Mouse (Mus musculus) limb, embryonic 11.5 days (tissue): ENCODE results near the gene Pitpnm1. TPM values are rescaled to one million over a fixed set of nuclear protein-coding genes. Genes with fewer than 3 reads are reported as not detected.

ENCODE experiments used
- ATAC-seq: fragments of 200-750 bp; cut with Nextera tagmentation; 2 replicates; pipeline ENCODE4 v1.8.0; 2017; ENCODE audit warnings: low read depth; ENCODE audit not compliant: insufficient number of reproducible peaks, low FRiP score, low TSS enrichment
- DNase-seq: peaks from one replicate; pipeline ENCODE4 v3.0.0-alpha.2; 2015; ENCODE audit warnings: low spot score
- H3K27ac ChIP-seq: fragments of 300-500 bp; sonication (generic); replicated peaks from 2 replicates; pipeline ENCODE4 v1.5.1; 2014; ENCODE audit warnings: low read depth, mild to moderate bottlenecking, low read length
- H3K27me3 ChIP-seq: fragments of 300-500 bp; sonication (generic); 2 replicates; pipeline ENCODE4 v1.6.1; 2014; ENCODE audit warnings: mild to moderate bottlenecking, low read length, mixed read lengths; ENCODE audit not compliant: control insufficient read depth, insufficient read depth
- H3K36me3 ChIP-seq: fragments of 300-500 bp; sonication (generic); 2 replicates; pipeline ENCODE4 v1.6.1; 2014; ENCODE audit warnings: mild to moderate bottlenecking, low read length, moderate library complexity, mixed read lengths; ENCODE audit not compliant: control insufficient read depth, insufficient read depth
- H3K4me1 ChIP-seq: fragments of 300-500 bp; sonication (generic); 2 replicates; pipeline ENCODE4 v1.6.1; 2014; ENCODE audit warnings: low read length, mixed read lengths; ENCODE audit not compliant: control insufficient read depth, insufficient read depth
- H3K4me2 ChIP-seq: fragments of 300-500 bp; sonication (generic); 2 replicates; pipeline ENCODE4 v1.6.1; 2014; ENCODE audit warnings: low read depth, mild to moderate bottlenecking, moderate library complexity; ENCODE audit not compliant: severe bottlenecking
- H3K4me3 ChIP-seq: fragments of 300-500 bp; sonication (generic); 2 replicates; pipeline ENCODE4 v1.5.1; 2014; ENCODE audit warnings: low read depth, low read length
- H3K9ac ChIP-seq: fragments of 300-500 bp; sonication (generic); 2 replicates; pipeline ENCODE4 v1.6.1; 2014; ENCODE audit warnings: mild to moderate bottlenecking, low read length
- H3K9me3 ChIP-seq: fragments of 300-500 bp; sonication (generic); 2 replicates; pipeline ENCODE4 v1.6.1; 2016; ENCODE audit warnings: low read length; ENCODE audit not compliant: control insufficient read depth
- WGBS: fragments of 180-500 bp; shearing (Covaris S2); extraction: QIAGEN DNeasy Blood & Tissue Kit; methylation state at CpG from one replicate; pipeline ENCODE4 v1.1.7; 2014; 5-methylcytosine and 5-hydroxymethylcytosine counted together
- polyA plus RNA-seq: library from polyadenylated mRNA; unstranded; fragments of >200 nt; fragmentation: Nextera tagmentation; extraction: Ambion mirVana; gene quantifications from 2 replicates; pipeline ENCODE4 v1.2.1, GENCODE M21; 2014

Gene Pitpnm1
- polyA plus RNA-seq, 1 experiment from 2014 or later: 4.8 TPM

- Histone ChIP-seq H3K4me1 (no peaks in the 10 kb centered on the region; the same call in 1 of the 2 replicates), H3K4me3 (no peak overlapping the region), H3K27me3 (no peaks in the 10 kb centered on the region), H3K9ac (no peak overlapping the region), H3K36me3 (no peaks in the 10 kb centered on the region), H3K4me2 (no peak overlapping the region), H3K9me3 (no peaks in the 10 kb centered on the region), H3K27ac (no peak overlapping the region)
- ATAC-seq: no peak
- WGBS: 64% methylated on average over 6 of the region's 6 CpGs
- no peak for DNase-seq
Observed at GRCm38 (mm10) chr19:4072706-4073424, 26.9 kb upstream of the Pitpnm1 start.

- Histone ChIP-seq H3K9ac (no peak overlapping the region), H3K4me2 (no peak overlapping the region), H3K27me3 (no peaks in the 10 kb centered on the region), H3K4me1 (no peaks in the 10 kb centered on the region; the same call in 1 of the 2 replicates), H3K9me3 (no peaks in the 10 kb centered on the region), H3K36me3 (no peaks in the 10 kb centered on the region), H3K27ac (no peak overlapping the region), H3K4me3 (no peak overlapping the region)
- DNase-seq: no peak
- no peak for ATAC-seq
- 88% methylated on average over 1 of the region's 1 CpGs for WGBS
Observed at GRCm38 (mm10) chr19:4075531-4075930, 24.3 kb upstream of the Pitpnm1 start.

GRCm38 (mm10) chr19:4079594-4079993, 20.2 kb upstream of the Pitpnm1 start:
- Histone ChIP-seq H3K9me3 (no peaks in the 10 kb centered on the region), H3K9ac (no peak overlapping the region), H3K27me3 (peaks cover 3% of the 10 kb centered on the region; the same call in 1 of the 2 replicates), H3K36me3 (no peaks in the 10 kb centered on the region), H3K4me2 (no peak overlapping the region), H3K4me3 (no peak overlapping the region), H3K27ac (no peak overlapping the region), H3K4me1 (no peaks in the 10 kb centered on the region)
- 84% methylated on average over 1 of the region's 1 CpGs for WGBS
- no peak for ATAC-seq
- no peak for DNase-seq

DNA sequence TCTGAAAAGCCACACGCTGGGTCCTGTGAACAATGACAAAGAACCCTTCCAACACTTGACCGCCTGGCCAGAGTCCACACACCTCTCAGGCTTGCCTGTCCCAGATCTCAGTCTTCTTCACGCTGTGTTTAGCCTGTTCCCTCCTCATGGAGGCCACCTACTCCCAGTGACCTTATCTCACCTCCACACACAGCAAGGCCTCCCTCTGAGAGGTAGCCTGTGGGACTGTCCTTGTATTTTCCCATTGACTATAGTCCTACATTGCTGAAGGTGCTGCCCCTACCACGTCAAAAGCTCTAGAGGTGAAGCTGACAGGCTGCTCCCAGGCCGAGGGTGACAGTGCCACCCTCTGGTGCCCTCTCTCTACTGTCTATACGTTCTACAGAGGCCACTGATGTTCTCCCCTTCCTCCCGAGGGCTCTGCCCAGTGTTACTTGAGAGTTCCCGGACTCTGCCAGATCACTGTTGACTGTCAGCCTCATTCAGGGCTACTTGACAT, 19.2 kb upstream of the Pitpnm1 start:
- H3K9me3 ChIP-seq: no peaks in the 10 kb centered on the region
- no peak for ATAC-seq
- H3K36me3 ChIP-seq: no peaks in the 10 kb centered on the region
- H3K27ac ChIP-seq: no peak overlapping the region
- WGBS: 66% methylated on average over 8 of the region's 8 CpGs
- DNase-seq: no peak
- H3K4me3 ChIP-seq: no peak overlapping the region
- no peak overlapping the region for H3K9ac ChIP-seq
- H3K4me2 ChIP-seq: no peak overlapping the region
- H3K4me1 ChIP-seq: no peaks in the 10 kb centered on the region
- H3K27me3 ChIP-seq: peaks cover 3% of the 10 kb centered on the region; the same call in 1 of the 2 replicates

DNA sequence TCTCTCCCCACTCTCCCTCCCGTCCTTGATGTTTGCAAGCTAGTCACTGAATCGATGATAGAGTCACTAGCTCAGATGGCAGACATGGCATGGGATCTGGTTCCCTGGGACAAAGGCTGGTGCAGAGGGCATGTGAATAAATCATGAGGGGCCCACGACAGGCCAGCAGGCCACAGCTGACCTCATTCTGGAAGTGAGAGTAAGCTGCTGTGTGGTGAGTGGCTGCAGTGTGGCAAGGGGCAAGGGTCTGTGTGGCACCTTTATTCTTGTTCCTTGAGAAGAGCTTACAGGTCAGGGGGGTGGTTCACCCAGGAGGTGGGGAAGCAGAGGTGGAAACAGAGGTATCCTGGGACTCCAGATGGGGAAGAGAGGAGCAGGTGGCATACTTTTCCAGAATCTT, 18.4 kb upstream of the Pitpnm1 start, which contains the start of gene Cabp2:
Gene Cabp2 (plus strand): TSS at position 185 of the 400 bp plus-strand sequence.
- Histone ChIP-seq H3K36me3 (no peaks in the 10 kb centered on the region), H3K4me2 (no peak within 1 kb of the TSS), H3K9ac (no peak within 1 kb of the TSS), H3K4me1 (no peaks in the 10 kb centered on the region), H3K27me3 (peaks cover 3% of the 10 kb centered on the region; the same call in 1 of the 2 replicates), H3K4me3 (no peak within 1 kb of the TSS), H3K9me3 (no peaks in the 10 kb centered on the region), H3K27ac (no peak within 1 kb of the TSS)
- DNase-seq (no peak), ATAC-seq (no peak)
- WGBS: 64% methylated on average over 3 of the region's 3 CpGs

DNA sequence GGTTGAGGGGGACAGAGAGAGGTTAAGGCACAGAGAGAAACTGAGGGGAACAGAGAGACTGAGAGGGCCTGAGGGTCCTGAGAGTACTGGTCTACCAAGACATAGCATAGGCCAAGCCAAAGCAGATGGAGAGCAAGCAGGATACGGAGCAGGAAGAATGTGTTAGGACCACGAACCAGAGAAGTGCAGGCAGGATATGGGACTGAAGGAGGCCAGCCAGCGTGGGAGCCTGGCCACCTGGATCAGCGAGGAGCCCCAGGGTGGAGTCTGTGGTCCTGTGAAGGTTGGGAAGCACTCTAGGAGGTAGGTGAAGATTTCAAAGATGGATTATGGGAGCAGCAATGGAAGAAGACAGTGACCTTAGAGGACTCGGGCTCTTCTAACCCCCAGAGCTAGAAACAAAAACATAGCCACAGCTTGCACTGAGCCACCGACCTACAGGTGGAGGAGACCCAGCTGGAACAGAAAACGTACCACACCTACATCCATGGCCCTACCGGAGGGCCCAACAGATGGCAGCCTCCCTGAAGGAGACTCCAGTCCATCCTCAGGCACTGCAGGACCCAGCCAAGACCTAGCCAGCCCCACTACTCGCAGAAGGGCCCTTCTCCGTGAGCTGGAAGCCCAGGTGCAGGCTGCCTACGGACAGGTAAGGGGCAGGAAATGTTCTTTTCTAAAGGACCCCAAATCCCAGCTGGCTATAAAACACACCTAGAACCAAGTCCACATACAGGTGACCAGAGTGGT, 17.4 kb upstream of the Pitpnm1 start:
- Histone ChIP-seq H3K9ac (no peak overlapping the region), H3K27me3 (peaks cover 3% of the 10 kb centered on the region; the same call in 1 of the 2 replicates), H3K27ac (no peak overlapping the region), H3K4me1 (no peaks in the 10 kb centered on the region), H3K9me3 (no peaks in the 10 kb centered on the region), H3K4me3 (no peak overlapping the region), H3K4me2 (no peak overlapping the region), H3K36me3 (no peaks in the 10 kb centered on the region)
- 82% methylated on average over 11 of the region's 11 CpGs for WGBS
- ATAC-seq: no peak
- DNase-seq: no peak

DNA sequence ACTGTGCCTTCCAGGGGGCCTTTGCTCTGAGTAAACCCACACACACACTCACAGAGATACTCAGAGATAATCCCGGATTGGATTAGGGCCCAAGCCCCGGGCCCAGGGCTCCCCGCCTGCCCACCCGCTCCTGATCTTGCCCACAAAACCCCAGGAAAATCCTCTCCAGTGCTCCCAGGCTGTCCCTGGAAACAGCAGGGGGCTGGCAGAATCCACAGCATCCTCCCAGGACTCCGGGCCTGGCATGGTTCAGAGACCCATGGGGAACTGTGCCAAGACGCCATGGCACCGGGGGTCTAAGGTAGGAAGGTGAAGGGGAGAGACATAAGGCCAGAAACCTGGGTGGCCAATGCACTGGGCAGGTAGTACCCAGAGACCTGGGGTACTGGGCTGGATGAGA, 16.5 kb upstream of the Pitpnm1 start:
- WGBS: 88% methylated on average over 7 of the region's 7 CpGs
- no peak overlapping the region for H3K9ac ChIP-seq
- H3K4me1 ChIP-seq: no peaks in the 10 kb centered on the region
- H3K27me3 ChIP-seq: peaks cover 3% of the 10 kb centered on the region; the same call in 1 of the 2 replicates
- H3K9me3 ChIP-seq: no peaks in the 10 kb centered on the region
- DNase-seq (no peak), ATAC-seq (no peak)
- no peak overlapping the region for H3K4me2 ChIP-seq
- H3K36me3 ChIP-seq: no peaks in the 10 kb centered on the region
- H3K4me3 ChIP-seq: no peak overlapping the region
- no peak overlapping the region for H3K27ac ChIP-seq

- no peak overlapping the region for H3K27ac ChIP-seq
- no peaks in the 10 kb centered on the region for H3K36me3 ChIP-seq
- no peak overlapping the region for H3K9ac ChIP-seq
- WGBS: 24% methylated on average over 8 of the region's 8 CpGs
- DNase-seq: no peak
- no peaks in the 10 kb centered on the region for H3K4me1 ChIP-seq
- H3K27me3 ChIP-seq: peaks cover 3% of the 10 kb centered on the region; the same call in 1 of the 2 replicates
- H3K4me3 ChIP-seq: no peak overlapping the region
- H3K4me2 ChIP-seq: no peak overlapping the region
- no peaks in the 10 kb centered on the region for H3K9me3 ChIP-seq
- no peak for ATAC-seq
Observed at GRCm38 (mm10) chr19:4083826-4084225, 16.0 kb upstream of the Pitpnm1 start.
